Mouse (Mus musculus) forebrain, embryonic 16.5 days (tissue): Measurements from ENCODE around the gene Nek11. TPM values are rescaled to one million over a fixed set of nuclear protein-coding genes. Genes with fewer than 3 reads are reported as not detected.

ENCODE experiments used
- ATAC-seq: fragments of 200-750 bp; cut with Nextera tagmentation; 2 replicates; pipeline ENCODE4 v1.8.0; 2017; ENCODE audit warnings: mild to moderate bottlenecking, moderate library complexity
- H3K27ac ChIP-seq: fragments of 300-500 bp; sonication (generic); 2 replicates; pipeline ENCODE4 v1.5.1; 2014; ENCODE audit warnings: low read length, control low read depth
- H3K27me3 ChIP-seq: fragments of 300-500 bp; sonication (generic); replicated peaks from 2 replicates; pipeline ENCODE4 v1.6.1; 2014; ENCODE audit warnings: low read length; ENCODE audit not compliant: control insufficient read depth, insufficient read depth
- H3K36me3 ChIP-seq: fragments of 300-500 bp; sonication (generic); 2 replicates; pipeline ENCODE4 v1.6.1; 2014; ENCODE audit not compliant: control insufficient read depth, insufficient read depth
- H3K4me1 ChIP-seq: fragments of 300-500 bp; sonication (generic); replicated peaks from 2 replicates; pipeline ENCODE4 v1.6.1; 2014; ENCODE audit warnings: low read length; ENCODE audit not compliant: control insufficient read depth, insufficient read depth
- H3K4me2 ChIP-seq: fragments of 300-500 bp; sonication (generic); 2 replicates; pipeline ENCODE4 v1.6.1; 2014; ENCODE audit warnings: mild to moderate bottlenecking, low read length, control low read depth
- H3K4me3 ChIP-seq: fragments of 300-500 bp; sonication (generic); replicated peaks from 2 replicates; pipeline ENCODE4 v1.5.1; 2014; ENCODE audit warnings: mild to moderate bottlenecking, low read length, control low read depth
- H3K9ac ChIP-seq: fragments of 300-500 bp; sonication (generic); replicated peaks from 2 replicates; pipeline ENCODE4 v1.6.1; 2014; ENCODE audit warnings: low read depth, low read length, control low read depth
- H3K9me3 ChIP-seq: fragments of 300-500 bp; sonication (generic); 2 replicates; pipeline ENCODE4 v1.6.1; 2016; ENCODE audit warnings: low read length; ENCODE audit not compliant: control insufficient read depth
- WGBS: fragments of 180-500 bp; shearing (Covaris S2); extraction: QIAGEN DNeasy Blood & Tissue Kit; methylation state at CpG from one replicate; pipeline ENCODE4 v1.1.7; 2014; 5-methylcytosine and 5-hydroxymethylcytosine counted together
- polyA plus RNA-seq: library from polyadenylated mRNA; unstranded; fragments of >200 nt; fragmentation: Nextera tagmentation; extraction: Ambion mirVana; gene quantifications from 2 replicates; pipeline ENCODE4 v1.2.1, GENCODE M21; 2015

Nek11 gene
- polyA plus RNA-seq, 1 experiment from 2014 or later: 2.6 TPM

- H3K9me3 ChIP-seq: no peaks in the 10 kb centered on the region
- WGBS: 72% methylated on average over 7 of the region's 7 CpGs
- no peak overlapping the region for H3K27ac ChIP-seq
- no peak overlapping the region for H3K4me3 ChIP-seq
- no peaks in the 10 kb centered on the region for H3K27me3 ChIP-seq
- H3K4me2 ChIP-seq: no peak overlapping the region
- H3K36me3 ChIP-seq: no peaks in the 10 kb centered on the region
- no peak overlapping the region for H3K9ac ChIP-seq
- ATAC-seq: no peak
- H3K4me1 ChIP-seq: peaks cover 20% of the 10 kb centered on the region
These were observed 18.9 kb downstream of the Nek11 start for GRCm38 (mm10) chr9:105376411-105376810.

GRCm38 (mm10) chr9:105374361-105374760 lies 21.0 kb downstream of the Nek11 start:
- no peak overlapping the region for H3K9ac ChIP-seq

GRCm38 (mm10) chr9:105368605-105369004 lies 26.7 kb downstream of the Nek11 start:
- WGBS: 90% methylated on average over 3 of the region's 3 CpGs
- H3K36me3 ChIP-seq: no peaks in the 10 kb centered on the region
- H3K4me3 ChIP-seq: no peak overlapping the region
- no peaks in the 10 kb centered on the region for H3K9me3 ChIP-seq
- H3K4me1 ChIP-seq: 0 out of 2 replicates have a peak, but pooled peaks cover 2% of the 10 kb centered on the region
- no peaks in the 10 kb centered on the region for H3K27me3 ChIP-seq
- no peak overlapping the region for H3K4me2 ChIP-seq
- no peak overlapping the region for H3K27ac ChIP-seq
- ATAC-seq: no peak
- H3K9ac ChIP-seq: no peak overlapping the region

More at GRCm38 (mm10) chr9:105374361-105374760, 21.0 kb downstream of the Nek11 start:
- Histone ChIP-seq H3K27ac (no peak overlapping the region), H3K4me2 (no peak overlapping the region), H3K36me3 (no peaks in the 10 kb centered on the region), H3K4me3 (no peak overlapping the region), H3K4me1 (peaks cover 14% of the 10 kb centered on the region), H3K9me3 (no peaks in the 10 kb centered on the region), H3K27me3 (no peaks in the 10 kb centered on the region)
- 41% methylated on average over 5 of the region's 5 CpGs for WGBS
- ATAC-seq: no peak

GRCm38 (mm10) chr9:105366199-105366598 lies 29.1 kb downstream of the Nek11 start:
- Histone ChIP-seq H3K9me3 (no peaks in the 10 kb centered on the region), H3K27ac (no peak overlapping the region), H3K4me3 (no peak overlapping the region), H3K4me1 (0 out of 2 replicates have a peak, but pooled peaks cover 2% of the 10 kb centered on the region), H3K9ac (no peak overlapping the region), H3K27me3 (no peaks in the 10 kb centered on the region), H3K4me2 (no peak overlapping the region), H3K36me3 (no peaks in the 10 kb centered on the region)
- ATAC-seq: no peak
- WGBS: 95% methylated on average over 4 of the region's 4 CpGs

GRCm38 (mm10) chr9:105363520-105364231 lies 31.6 kb downstream of the Nek11 start:
- Histone ChIP-seq H3K9ac (no peak overlapping the region), H3K4me1 (peaks cover 2% of the 10 kb centered on the region; the same call in 1 of the 2 replicates), H3K36me3 (no peaks in the 10 kb centered on the region), H3K27me3 (no peaks in the 10 kb centered on the region), H3K27ac (no peak overlapping the region), H3K4me3 (no peak overlapping the region), H3K9me3 (no peaks in the 10 kb centered on the region), H3K4me2 (no peak overlapping the region)
- 56% methylated on average over 5 of the region's 5 CpGs for WGBS
- ATAC-seq: peak; percentile 89

GRCm38 (mm10) chr9:105362181-105362580 lies 33.1 kb downstream of the Nek11 start:
- Histone ChIP-seq H3K4me2 (no peak overlapping the region), H3K4me3 (no peak overlapping the region), H3K9me3 (no peaks in the 10 kb centered on the region), H3K27ac (no peak overlapping the region), H3K27me3 (no peaks in the 10 kb centered on the region), H3K9ac (no peak overlapping the region), H3K36me3 (no peaks in the 10 kb centered on the region), H3K4me1 (peaks cover 2% of the 10 kb centered on the region; the same call in 1 of the 2 replicates)
- no peak for ATAC-seq
- WGBS: 78% methylated on average over 2 of the region's 2 CpGs

GRCm38 (mm10) chr9:105349034-105349433 lies 46.3 kb downstream of the Nek11 start:
- peak; percentile 95 for ATAC-seq
- Histone ChIP-seq H3K36me3 (no peaks in the 10 kb centered on the region), H3K9me3 (no peaks in the 10 kb centered on the region), H3K9ac (no peak overlapping the region), H3K4me3 (no peak overlapping the region), H3K4me2 (no peak overlapping the region), H3K4me1 (peaks cover 10% of the 10 kb centered on the region), H3K27ac (no peak overlapping the region), H3K27me3 (no peaks in the 10 kb centered on the region)
- 15% methylated on average over 5 of the region's 5 CpGs for WGBS

GRCm38 (mm10) chr9:105348242-105349031 lies 46.9 kb downstream of the Nek11 start:
- WGBS: 39% methylated on average over 10 of the region's 10 CpGs
- Histone ChIP-seq H3K27ac (peak overlapping the region; percentile 61), H3K4me3 (no peak overlapping the region), H3K4me2 (no peak overlapping the region; the same call in 1 of the 2 replicates), H3K9ac (no peak overlapping the region), H3K4me1 (peaks cover 10% of the 10 kb centered on the region), H3K27me3 (no peaks in the 10 kb centered on the region), H3K36me3 (no peaks in the 10 kb centered on the region), H3K9me3 (0 out of 2 replicates have a peak, but pooled peaks cover 2% of the 10 kb centered on the region)
- ATAC-seq: peak; percentile 57

GRCm38 (mm10) chr9:105342994-105343656 lies 52.2 kb downstream of the Nek11 start:
- Histone ChIP-seq H3K4me2 (no peak overlapping the region), H3K9ac (no peak overlapping the region), H3K36me3 (no peaks in the 10 kb centered on the region), H3K4me3 (no peak overlapping the region), H3K9me3 (0 out of 2 replicates have a peak, but pooled peaks cover 2% of the 10 kb centered on the region), H3K4me1 (peaks cover 10% of the 10 kb centered on the region), H3K27me3 (no peaks in the 10 kb centered on the region), H3K27ac (peak overlapping the region; percentile 73)
- ATAC-seq: peak; percentile 97
- WGBS: 10% methylated on average over 10 of the region's 10 CpGs
